Mouse (Mus musculus) c-Kit-negative CD71-positive TER-119-positive erythroid progenitor cells, embryonic 14.5 days (primary cell): ENCODE results near the gene Recql5.
A peak's percentile ranks its signal among the peaks of the same experiment; 100 is the strongest.

ENCODE experiments used
- DNase-seq: peaks from one replicate; pipeline ENCODE4 v3.0.0-alpha.2; 2013; ENCODE audit warnings: low read depth, low spot score

The Recql5 gene

GRCm38 (mm10) chr11:115939690-115940329 lies 6.5 kb upstream of the Recql5 start:
- peak; percentile 57 for DNase-seq

- DNase-seq, result no peak
Measured at GRCm38 (mm10) chr11:115933747-115934110, 452 bp upstream of the Recql5 start.

DNA sequence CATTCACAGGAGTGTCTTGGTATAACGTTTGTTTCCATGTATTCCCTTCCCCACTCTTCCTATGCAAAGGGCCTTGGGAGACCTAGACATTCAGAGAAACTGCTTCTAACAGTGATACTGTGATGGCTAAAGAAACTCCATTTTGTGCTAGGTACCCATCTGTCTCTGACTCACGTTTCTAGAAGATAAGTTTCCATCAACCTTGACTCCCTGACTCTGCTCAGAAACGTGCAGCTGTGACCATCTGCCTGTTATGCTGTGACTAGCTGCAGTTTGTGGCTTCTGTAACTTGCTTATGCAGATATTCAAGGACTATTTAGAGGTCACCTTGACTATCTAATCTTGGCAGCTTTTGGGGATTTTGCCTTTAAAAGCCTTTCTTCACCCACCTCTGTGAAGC lies 2.0 kb downstream of the Recql5 start:
- DNase-seq, result no peak

- DNase-seq, result no peak
Measured at GRCm38 (mm10) chr11:115929818-115930217, 3.5 kb downstream of the Recql5 start.

- no peak for DNase-seq
Measured at GRCm38 (mm10) chr11:115929031-115929430, 4.2 kb downstream of the Recql5 start.

GRCm38 (mm10) chr11:115921986-115922385 lies 11.3 kb downstream of the Recql5 start:
- DNase-seq, result no peak

GRCm38 (mm10) chr11:115920110-115920818 lies 13.0 kb downstream of the Recql5 start:
- peak; percentile 56 for DNase-seq

DNA sequence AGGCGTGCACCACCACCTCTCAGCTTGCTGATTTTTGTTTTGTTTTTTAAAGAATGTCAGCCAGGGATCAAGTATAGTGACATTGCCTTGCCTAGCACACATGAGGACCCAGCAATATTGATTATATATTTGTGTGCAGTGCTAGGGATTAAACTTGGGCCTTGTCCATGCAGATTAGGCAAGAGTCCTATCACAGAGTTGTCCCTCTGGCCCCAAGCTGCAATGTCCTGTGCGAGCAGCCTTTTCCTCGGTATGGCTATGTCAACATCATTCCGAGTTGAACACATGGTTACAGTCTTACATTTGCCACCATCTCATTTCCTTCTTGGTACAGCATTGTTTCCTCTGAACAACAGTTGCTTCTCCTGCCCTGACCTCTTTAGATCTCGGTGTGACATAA lies 14.2 kb downstream of the Recql5 start:
- no peak for DNase-seq

- DNase-seq, result no peak
Measured at GRCm38 (mm10) chr11:115918637-115919036, 14.6 kb downstream of the Recql5 start.

- DNase-seq, result no peak
Measured at GRCm38 (mm10) chr11:115916579-115916978, 16.7 kb downstream of the Recql5 start.

DNA sequence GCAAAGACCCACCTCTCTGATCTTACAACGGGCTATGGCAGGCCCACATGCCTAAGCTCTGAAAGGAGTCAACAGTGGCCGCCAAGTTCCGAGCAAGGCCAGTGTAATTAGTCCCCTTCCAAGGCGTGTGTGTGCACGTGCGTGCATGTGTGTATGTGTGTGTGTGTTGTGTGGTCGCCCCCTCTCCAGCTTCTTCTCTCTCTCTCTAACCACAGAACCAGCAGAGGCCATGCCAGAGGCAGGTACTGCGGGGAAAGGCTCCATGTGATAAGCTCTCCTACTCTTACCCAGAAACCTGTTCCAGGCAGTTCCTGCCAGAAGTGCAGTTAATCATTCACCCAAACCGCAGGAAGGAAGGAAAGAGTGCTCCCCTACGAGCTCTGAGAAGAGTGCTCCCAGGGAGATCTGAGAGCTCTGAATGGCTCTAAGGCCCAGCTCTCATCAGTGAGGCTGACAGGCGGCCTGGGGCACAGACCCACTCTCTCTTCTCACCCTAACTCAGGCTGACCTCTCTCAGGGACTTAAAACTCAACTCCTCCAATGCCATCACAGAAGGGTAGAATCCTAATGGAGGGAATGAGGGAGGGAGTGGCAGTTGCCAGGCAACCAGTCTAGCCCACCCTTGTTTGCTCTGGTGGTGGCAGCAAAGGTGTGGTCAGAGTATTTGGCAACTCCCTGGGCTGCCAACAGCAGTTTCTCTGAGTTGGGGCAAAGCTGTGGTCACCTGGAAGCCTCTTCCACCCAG lies 21.5 kb downstream of the Recql5 start, which contains the start of gene Smim6:
TSS of gene Smim6 (plus strand) at position 386 of the 745 bp plus-strand sequence.
- DNase-seq, result peak; percentile 47

DNA sequence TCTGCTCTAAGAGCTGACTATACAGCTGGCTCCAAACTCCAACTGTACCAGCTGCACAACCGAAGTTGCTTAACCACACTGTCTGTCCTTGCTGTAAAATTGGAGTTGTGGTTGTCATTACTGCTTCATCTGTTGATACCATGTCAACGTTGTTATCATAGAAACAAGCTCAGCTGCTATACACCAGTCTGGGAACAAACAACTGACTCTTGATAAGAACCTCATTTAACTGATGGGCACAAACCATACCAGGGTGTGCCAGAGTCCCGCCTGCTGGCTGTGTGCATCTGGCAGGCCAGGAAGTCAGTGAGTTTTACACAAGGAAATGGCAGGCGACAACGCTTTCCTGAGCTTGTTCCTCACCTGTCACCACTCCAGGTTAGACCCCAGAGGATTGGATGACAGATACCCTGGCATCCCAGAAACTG lies 22.1 kb downstream of the Recql5 start:
- DNase-seq, result peak; percentile 52

DNA sequence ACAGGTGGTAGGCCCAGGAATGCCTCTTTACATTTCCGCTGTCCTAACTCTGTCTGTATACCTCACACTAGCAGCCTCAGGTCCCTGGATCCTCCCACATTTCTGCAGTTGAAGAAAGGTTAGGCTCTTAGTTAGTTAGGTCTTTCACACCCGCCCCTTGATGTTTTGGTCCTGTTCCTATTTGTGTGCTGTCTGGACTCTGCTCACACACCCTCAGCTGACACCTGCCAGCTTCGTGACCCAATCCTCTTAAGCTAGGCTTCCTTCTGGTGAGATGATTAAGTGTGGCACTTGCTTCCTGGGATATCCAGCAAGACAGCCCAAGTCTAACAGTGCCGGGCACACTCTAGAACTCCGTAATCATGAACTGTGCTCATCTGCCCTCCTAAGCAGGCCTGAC lies 26.8 kb downstream of the Recql5 start:
- no peak for DNase-seq

DNA sequence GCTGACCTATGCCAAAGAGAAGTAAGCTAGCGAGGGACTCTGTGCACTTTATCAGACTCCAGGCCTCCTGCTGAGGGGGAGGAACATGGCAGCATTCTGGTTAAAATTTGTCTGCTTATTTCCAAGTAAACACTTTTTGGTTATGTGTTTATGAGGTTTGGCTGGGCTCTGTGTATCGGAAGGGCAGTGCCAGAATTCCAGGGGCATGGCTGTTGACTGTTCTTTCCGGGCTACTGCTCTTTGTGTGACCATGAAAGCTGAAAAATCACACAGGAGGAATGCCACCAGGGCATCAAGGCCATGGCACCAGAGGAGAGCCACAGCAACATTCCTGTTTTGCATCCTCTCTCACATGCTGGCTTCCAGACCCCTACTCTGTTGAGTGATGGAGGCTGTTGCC lies 27.2 kb downstream of the Recql5 start:
- no peak for DNase-seq

- no peak for DNase-seq
Measured at GRCm38 (mm10) chr11:115904956-115905790, 28.1 kb downstream of the Recql5 start.

DNA sequence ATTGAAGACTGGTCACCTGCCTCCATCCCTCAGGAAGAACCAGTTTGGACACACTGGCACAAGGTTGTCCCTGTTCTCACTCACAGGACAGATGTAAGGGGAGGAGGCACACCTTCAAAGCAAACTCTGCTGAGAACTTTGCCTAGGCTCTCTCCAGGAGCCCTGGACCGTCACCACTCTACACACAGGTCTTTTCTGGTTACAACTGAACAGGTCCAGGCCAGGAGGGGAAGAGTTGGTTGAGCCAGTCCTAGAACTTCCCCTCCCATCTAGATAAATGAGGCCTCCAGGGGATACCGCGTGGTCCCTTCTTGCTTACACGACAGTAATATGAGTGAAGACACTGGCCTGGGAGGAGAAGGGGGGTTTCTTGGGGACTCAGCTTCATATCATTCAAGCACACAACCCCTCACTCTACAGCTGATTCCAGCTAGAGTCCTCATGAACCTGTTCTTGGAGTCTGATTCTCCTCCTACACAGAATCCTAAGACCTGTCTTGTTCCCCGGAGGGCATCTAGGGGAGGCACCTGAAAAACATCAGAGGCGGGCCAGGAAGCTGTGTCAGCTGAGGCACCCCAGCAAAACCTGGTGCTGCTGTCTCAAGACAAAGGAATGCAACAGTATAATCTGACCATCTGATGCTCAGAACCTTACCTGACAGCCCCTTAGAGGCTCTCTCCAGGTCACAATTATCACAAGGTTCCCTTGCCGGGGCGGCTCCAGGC lies 28.9 kb downstream of the Recql5 start:
- no peak for DNase-seq

DNA sequence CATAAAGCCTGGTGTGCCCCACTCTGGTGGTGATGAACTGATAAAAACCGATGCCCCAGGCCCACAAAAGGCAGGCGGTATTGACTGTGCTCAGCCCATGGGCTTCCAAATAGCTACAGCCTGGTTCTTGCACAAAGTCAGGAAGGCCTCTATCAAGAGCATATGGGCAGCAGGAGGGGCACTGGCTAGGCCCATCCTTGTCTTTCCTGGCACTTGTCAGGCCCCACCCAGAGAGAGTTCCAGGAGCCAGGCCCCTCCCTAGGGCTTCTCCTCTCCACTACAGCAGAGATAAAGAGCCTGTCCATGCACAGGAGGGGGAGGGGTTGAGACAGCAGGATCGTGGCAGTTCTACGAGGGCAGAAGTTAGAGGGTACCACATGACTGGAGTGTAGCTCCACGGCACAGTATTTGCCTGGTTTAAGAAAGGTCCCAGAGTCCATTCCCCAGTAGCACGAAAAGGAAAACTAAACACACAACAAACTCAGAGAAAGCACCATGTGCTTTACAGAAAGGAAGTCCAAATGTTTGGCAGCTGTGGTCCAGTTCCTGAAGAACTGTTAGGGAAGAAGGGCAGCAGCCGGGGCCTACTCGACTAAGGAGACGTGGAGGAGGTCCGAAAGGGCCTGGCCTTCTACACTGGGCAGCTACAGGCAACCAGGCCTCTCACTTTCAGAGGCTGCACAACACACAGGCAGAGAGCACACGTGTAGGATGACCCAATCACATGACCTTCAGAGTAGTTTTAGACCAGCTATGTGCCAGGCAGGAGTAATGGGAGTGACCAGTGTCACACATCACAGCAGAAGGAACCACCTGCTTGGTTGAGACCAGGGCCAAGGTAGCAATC lies 29.7 kb downstream of the Recql5 start:
- DNase-seq, result peak; percentile 76

GRCm38 (mm10) chr11:115902831-115903230 lies 30.4 kb downstream of the Recql5 start:
- DNase-seq, result no peak

GRCm38 (mm10) chr11:115902177-115902576 lies 31.1 kb downstream of the Recql5 start:
- no peak for DNase-seq
